Mouse (Mus musculus) brain, adult 2 months (tissue): ENCODE data around the gene Pnpla2.
"Not testable (repeated sequence)": the region's sequence is repeated elsewhere in the genome, so short reads cannot be mapped to it uniquely, and the experiment has no call there.

Source experiments
- DNase-seq: peaks from one replicate; pipeline ENCODE4 v3.0.0; 2011; ENCODE audit warnings: low read depth, low spot score

Gene Pnpla2

DNA sequence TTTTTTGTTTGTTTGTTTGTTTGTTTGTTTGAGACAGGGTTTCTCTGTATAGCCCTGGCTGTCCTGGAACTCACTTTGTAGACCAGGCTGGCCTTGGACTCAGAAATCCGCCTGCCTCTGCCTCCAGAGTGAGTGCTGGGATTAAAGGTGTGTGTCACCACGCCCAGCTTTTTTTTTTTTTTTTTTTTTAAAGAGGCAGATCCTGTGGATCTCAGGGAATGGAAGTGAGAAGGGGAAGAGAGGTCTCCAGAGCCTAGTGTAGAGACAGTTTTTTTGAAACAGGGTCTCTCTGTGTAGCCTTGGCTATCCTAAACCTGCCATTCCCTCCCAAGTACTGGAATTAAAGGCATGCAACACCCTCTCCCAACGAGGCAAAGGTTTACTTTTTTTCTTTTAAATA, 8.6 kb upstream of the Pnpla2 start:
- DNase-seq = not testable (repeated sequence)

- peak; percentile 97 for DNase-seq
Observed at GRCm38 (mm10) chr7:141447110-141447991, 7.6 kb upstream of the Pnpla2 start, which contains the start of gene Rplp2. TSS of gene Rplp2 (plus strand) at chr7:141447370.

DNA sequence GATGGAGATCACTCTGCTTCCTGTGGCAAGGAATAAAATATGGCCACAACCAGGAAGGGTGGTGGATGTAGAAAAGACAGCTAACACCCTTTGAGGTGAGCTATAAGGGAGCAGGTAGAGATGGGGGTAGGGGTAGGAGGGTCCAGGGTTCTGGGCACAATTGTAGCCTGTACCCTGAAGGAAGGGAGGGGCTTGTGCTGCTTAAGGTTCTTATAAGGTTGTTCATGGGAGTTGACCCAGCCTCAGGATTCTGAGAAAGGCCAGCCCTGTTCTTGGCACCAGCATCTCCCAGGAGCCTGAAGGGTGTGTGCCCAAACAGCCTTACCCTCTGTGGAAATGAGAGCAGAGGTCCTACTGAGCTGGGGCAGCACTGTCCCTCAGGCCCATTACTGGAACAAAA, 3.1 kb upstream of the Pnpla2 start:
- DNase-seq = no peak

GRCm38 (mm10) chr7:141453636-141454035, 1.4 kb upstream of the Pnpla2 start:
- no peak for DNase-seq

DNA sequence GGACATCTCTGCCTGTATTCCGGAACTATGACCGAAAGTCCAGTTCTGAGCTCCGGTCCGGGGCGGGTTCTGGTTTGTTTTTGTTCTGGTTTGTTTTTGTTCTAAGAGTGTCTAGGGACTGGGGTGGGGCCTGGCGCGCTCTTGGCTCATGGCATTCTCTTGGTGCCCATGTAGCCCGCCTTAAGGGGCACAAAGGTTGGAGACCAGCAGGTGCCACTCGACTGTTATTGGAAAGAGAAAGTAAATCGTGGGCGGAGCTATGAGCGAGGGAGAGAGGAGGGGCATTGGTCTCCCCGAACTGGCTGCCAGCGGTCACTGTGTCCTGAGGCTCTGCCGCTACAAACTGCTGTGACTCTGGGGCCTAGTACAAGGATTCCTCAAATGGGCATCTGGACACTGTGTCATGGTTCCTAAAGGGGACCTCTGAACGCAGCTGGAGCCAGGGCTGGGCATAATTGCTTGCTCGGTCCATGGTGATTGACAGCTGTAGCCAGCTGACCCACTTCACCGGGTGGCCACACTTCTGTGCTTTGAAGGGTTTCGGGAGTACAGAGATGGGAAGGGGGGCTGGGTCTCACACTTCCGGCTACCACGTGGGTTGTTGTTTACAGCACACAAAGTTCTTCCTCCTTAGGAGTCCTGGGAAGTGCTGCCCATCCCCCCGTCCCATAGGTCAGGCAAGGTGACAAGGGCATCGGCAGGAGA, 764 bp downstream of the Pnpla2 start:
- peak; percentile 79 for DNase-seq

GRCm38 (mm10) chr7:141456739-141457138, 1.7 kb downstream of the Pnpla2 start:
- DNase-seq = no peak

DNA sequence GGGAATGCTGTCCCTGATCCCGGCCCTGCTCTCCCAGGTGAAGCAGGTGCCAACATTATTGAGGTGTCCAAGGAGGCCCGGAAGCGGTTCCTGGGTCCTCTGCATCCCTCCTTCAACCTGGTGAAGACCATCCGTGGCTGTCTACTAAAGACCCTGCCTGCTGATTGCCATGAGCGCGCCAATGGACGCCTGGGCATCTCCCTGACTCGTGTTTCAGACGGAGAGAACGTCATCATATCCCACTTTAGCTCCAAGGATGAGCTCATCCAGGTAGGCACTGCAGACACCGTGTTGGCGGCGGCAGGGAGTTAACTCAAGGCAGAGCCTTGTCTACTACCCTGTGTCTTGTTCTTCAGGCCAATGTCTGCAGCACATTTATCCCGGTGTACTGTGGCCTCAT, 2.2 kb downstream of the Pnpla2 start:
- DNase-seq = no peak

DNA sequence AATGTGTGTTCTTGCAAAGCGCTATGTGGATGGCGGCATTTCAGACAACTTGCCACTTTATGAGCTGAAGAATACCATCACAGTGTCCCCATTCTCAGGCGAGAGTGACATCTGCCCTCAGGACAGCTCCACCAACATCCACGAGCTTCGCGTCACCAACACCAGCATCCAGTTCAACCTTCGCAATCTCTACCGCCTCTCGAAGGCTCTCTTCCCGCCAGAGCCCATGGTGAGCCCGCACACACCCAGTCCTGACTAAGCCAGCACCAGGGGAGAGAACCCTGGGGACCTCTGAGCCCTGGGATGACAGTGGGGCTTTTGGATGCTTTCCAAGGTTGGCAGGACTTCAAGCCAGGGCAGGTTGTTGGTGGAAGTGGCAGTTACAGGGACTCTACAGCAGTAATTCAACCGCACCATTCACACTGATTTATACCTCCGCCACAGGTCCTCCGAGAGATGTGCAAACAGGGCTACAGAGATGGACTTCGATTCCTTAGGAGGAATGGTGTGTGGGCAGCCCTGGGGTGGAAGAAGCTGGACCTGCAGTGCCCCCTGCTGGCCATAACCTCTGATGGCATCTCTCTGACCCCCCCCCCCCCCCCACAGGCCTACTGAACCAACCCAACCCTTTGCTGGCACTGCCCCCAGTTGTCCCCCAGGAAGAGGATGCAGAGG, 3.1 kb downstream of the Pnpla2 start:
- peak; percentile 71 for DNase-seq

DNA sequence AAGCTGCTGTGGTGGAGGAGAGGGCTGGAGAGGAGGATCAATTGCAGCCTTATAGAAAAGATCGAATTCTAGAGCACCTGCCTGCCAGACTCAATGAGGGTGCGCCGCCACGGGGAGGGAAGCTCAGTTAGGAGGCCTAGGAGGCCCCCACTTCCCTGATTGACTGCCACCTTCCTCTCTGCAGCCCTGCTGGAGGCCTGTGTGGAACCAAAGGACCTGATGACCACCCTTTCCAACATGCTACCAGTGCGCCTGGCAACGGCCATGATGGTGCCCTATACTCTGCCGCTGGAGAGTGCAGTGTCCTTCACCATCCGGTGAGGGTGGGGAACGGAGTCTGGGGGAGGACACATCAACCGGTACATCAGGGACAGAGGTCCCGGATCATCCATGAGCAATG, 3.7 kb downstream of the Pnpla2 start:
- no peak for DNase-seq

- peak; percentile 87 for DNase-seq
Observed at GRCm38 (mm10) chr7:141459301-141459711, 4.3 kb downstream of the Pnpla2 start.

DNA sequence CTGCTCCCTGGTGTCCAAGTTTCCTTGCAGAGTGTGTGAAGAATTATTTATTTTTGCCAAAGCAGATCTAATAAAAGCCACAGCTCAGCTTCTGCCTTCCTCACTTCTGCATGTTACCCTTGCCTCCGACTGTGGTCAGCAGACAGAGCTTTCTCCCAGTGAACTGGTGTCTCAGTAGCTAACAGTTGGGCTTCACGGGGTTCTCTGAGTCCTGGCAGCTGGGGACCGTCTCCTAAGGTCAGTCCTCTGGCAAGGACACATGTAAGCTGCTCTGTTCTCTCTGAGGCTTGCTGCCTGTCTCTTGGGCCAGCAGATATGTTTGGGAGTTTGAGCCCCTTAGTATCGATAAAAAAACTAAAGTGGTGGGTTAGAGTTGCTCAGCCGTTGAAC, 5.0 kb downstream of the Pnpla2 start:
- no peak for DNase-seq

DNA sequence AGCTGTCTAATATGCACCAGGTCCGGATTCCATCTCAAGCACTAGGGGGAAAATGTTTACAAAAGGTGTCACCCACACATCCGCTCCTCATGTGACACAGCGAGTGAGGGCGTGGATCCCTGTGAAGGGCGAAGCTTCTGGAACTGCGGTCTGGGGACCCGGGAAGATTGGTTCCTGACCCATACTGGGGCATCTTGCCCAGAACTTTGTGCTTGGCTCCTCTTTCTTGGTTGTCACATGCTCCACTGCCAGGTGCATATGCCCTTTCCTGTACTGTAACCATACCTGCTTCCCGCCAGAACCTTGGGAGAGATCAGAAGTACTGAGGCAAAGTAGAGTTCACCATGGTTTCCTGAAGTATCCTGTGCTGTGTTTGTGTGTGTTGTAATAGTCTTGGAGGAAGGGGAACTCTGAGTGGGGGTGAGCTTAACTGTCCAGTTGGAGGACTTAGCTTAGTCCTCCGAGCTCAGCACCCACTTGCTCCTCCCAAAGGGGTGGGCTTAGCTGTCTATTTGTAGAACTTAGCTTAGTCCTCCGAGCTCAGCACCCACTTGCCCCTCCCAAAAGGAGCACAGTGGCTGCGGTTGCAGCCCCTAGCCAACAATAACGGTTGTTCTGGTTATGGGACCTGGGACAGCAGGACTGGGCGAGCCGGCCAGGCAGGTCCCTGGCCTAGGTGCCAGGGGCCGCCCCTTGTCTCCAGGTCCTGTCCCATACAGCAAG, 5.6 kb downstream of the Pnpla2 start, which contains the start of gene Cracr2b:
Gene Cracr2b, plus strand, starts transcription at position 704 of the 723 bp plus-strand sequence.
- no peak for DNase-seq

- DNase-seq = no peak
Observed at GRCm38 (mm10) chr7:141461521-141462332, 6.7 kb downstream of the Pnpla2 start.

- no peak for DNase-seq
Observed at GRCm38 (mm10) chr7:141462333-141462821, 7.4 kb downstream of the Pnpla2 start.

DNA sequence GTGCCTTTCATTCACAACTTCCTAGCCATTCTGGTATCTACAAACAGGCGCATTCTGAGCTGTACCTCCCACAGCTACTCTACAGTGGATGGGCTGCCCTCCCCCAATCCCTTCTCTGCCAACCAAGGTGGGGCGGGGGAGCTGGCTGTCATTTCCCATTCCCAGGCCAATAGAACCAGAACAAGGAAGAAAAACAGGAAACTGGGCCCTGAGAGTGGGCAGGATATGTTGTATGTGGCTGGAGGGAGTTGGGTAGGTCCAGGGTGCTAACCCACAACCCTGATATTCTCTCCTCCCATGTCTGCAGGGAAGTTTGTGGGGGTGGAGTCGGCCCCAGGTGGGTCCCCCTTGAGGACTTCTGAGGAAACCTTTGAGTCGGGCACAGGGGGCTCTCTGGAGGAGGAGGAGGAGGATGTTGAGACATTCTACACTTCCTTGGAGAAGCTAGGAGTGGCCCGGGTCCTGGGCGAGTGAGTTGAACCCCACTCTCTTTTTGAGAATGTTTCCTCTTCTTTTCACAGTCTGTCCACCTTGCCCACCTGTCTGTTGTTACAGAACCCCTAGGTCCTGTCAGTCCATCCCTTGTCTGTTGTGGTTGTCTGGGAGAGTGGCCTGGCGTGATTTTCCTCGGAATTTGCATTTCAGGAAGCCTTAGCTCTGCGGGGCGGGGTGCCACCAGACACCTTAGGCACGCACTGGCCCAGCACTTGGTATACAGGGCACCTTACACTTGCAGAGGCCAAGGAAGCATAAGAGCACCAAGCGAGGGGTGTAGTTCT, 9.0 kb downstream of the Pnpla2 start:
- DNase-seq = no peak

DNA sequence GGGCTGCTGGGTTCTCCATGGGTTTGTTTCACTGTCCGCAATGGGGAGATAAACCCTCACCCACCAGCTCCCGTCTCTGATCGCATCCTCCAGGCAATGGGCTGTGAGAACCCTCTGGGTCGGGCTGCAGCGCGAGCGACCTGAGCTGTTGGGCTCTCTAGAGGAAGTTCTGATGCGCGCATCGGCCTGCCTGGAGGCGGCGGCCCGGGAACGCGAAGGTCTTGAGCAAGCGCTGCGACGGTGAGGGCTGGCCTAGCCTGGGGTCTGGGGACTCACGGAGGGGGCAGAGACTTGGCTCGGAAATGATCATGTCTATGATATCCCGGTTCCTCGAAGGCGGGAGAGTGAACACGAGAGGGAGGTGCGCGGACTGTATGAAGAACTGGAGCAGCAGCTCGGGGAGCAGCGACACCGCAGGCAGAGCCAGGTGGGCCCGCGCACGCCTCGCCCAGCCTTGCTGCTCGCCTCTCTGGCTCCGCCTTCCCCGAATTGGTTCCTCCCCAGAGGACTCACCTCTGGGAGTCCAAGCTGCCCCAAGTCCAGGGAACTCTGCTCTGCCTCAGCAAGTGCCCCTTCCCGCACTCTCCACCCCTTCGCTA, 9.7 kb downstream of the Pnpla2 start:
- no peak for DNase-seq

DNA sequence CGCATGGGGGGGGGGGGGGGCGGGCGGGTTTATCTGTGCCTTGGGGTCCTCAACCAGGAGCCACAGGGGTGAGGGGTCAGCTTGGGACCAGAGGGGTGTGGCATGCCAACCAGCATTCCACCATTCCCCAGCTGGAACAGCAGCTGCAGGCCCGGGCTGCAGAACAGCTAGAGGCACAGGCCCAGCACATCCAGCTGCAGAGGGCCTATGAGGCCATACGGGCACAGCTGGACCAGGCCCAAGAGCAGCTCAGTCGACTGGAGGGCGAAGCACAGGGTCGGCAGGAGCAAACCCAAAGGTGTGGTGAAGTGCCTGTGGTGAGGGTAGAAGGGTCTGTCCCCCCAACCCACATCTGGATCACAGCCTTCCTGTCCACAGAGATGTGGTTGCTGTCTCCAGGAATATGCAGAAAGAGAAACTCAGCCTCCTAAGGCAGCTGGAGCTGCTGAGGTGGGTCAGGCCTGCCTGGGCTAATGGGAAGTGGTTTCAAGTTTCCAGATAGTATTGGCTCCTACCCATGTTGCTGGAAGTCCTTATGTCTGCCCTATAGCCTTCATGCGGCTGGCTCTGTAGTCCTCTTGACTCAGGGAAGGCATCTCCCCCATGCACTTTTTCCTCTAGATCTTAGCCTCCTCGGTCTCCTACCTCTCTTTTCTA, 10.5 kb downstream of the Pnpla2 start:
- DNase-seq = no peak

DNA sequence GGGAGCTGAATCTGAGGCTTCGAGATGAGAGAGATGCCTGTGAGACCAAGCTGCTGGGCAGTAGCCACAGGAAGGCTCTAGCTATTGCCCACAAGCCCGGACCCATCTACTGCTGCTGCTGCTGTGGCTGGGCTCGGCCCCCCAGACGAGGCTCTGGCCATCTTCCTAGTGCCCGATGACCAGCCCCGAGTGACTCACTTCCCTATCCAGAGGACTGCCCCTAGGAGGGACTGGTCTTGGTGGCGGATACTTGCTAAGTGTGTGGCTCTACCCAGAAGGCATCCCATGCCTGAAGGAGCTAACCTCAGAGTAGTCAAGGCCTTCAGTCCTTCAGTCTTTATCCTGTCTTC, 11.0 kb downstream of the Pnpla2 start:
- DNase-seq = no peak

DNA sequence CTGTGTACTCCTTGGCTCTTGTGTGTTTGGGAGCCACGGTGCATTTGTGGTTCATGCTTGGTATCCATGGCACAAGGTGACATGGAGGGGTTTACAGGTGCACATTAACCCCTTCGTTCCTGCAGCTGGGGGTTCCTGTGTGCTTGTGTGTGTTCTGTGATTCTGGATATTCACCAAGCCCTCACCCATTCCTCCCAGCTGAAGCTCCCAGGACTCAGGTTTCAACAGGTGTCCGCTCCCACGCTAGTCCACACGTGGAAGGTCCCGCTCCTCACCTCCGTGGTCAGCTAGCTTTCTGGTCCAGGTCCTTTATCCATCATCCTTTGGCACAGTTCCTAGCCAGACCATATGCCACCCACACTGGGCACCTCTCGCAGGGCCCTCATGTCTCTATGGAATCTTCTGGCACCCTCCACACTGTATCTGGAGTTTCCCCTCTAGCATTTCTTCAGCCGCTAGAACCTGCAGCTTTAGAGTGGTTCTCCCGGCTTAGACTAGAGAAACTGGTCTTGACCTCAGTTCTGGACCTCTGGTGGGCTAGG, 11.7 kb downstream of the Pnpla2 start:
- DNase-seq = no peak
